Mouse (Mus musculus): Measurements from ENCODE around the gene Tigar. TPM values are rescaled to one million over a fixed set of nuclear protein-coding genes. Genes with fewer than 3 reads are reported as not detected.
A peak's percentile ranks its signal among the peaks of the same experiment; 100 is the strongest.

Tigar gene
- polyA plus RNA-seq, 1 experiment from 2014 or later: 1.8 TPM

GRCm38 (mm10) chr6:127072817-127073216 lies 36.5 kb downstream of the Tigar start, which contains the start of gene Fgf23:
TSS of gene Fgf23 (plus strand) at chr6:127072902.
- H3K9ac ChIP-seq (ENCODE audit: low read depth, low read length): no peak within 1 kb of the TSS
- peak within 1 kb of the TSS; percentile 30 for H3K4me2 ChIP-seq (ENCODE audit: low read depth, low read length)
- no peak within 1 kb of the TSS for H3K4me3 ChIP-seq (ENCODE audit: low read depth, low read length)
- WGBS: 8% methylated on average over 5 of the region's 5 CpGs
- no peaks in the 10 kb centered on the region for H3K4me1 ChIP-seq (ENCODE audit: control insufficient read depth, insufficient read depth, low read length)
- no peaks in the 10 kb centered on the region for H3K36me3 ChIP-seq (ENCODE audit: control insufficient read depth, insufficient read depth, low read length)
- H3K27me3 ChIP-seq (replicated peaks; ENCODE audit: control insufficient read depth, insufficient read depth, low read length): no peaks in the 10 kb centered on the region
- peak; percentile 83 for DNase-seq (ENCODE audit: low spot score)
- ATAC-seq (ENCODE audit: low read depth): peak; percentile 96
- H3K9me3 ChIP-seq (ENCODE audit: control insufficient read depth, low read length): no peaks in the 10 kb centered on the region
- no peak within 1 kb of the TSS for H3K27ac ChIP-seq (replicated peaks; ENCODE audit: low read depth, low read length)

DNA sequence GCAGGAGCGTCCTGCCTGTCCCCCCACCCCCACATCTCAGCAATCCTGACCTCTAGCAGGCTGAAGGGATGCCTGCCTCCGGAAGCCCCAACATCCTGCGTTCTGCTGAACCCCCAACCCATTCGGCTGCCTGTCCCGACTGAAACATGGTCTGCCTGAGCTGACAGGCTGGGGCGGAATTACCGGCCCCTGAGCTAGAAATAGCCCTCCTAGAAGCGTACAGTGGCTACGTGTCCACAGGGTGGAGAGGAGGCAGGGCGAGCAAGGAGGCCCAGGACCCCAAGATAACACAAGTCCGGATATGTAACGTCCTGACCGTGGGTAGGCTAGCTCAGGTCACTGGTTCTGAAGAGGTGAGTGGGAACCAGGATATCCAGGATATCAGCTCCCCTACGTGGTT lies 44.5 kb downstream of the Tigar start:
- peak overlapping the region; percentile 21 for H3K4me2 ChIP-seq (ENCODE audit: low read depth, low read length)
- WGBS: 5% methylated on average over 14 of the region's 14 CpGs
- no peaks in the 10 kb centered on the region for H3K4me1 ChIP-seq (ENCODE audit: control insufficient read depth, insufficient read depth, low read length)
- no peaks in the 10 kb centered on the region for H3K9me3 ChIP-seq (ENCODE audit: control insufficient read depth, low read length)
- no peak overlapping the region for H3K4me3 ChIP-seq (ENCODE audit: low read depth, low read length)
- H3K27me3 ChIP-seq (replicated peaks; ENCODE audit: control insufficient read depth, insufficient read depth, low read length): no peaks in the 10 kb centered on the region
- ATAC-seq (ENCODE audit: low read depth) (no peak), DNase-seq (ENCODE audit: low spot score) (no peak)
- 0 out of 2 replicates have a peak overlapping the region, but pooled peaks have one; percentile 9 for H3K9ac ChIP-seq (ENCODE audit: low read depth, low read length)
- H3K27ac ChIP-seq (replicated peaks; ENCODE audit: low read depth, low read length): no peak overlapping the region
- no peaks in the 10 kb centered on the region for H3K36me3 ChIP-seq (ENCODE audit: control insufficient read depth, insufficient read depth, low read length)

GRCm38 (mm10) chr6:127063915-127064314 lies 45.4 kb downstream of the Tigar start:
- H3K4me1 ChIP-seq (ENCODE audit: control insufficient read depth, insufficient read depth, low read length): no peaks in the 10 kb centered on the region
- no peaks in the 10 kb centered on the region for H3K27me3 ChIP-seq (replicated peaks; ENCODE audit: control insufficient read depth, insufficient read depth, low read length)
- H3K9me3 ChIP-seq (ENCODE audit: control insufficient read depth, low read length): no peaks in the 10 kb centered on the region
- ATAC-seq (ENCODE audit: low read depth) (no peak), DNase-seq (ENCODE audit: low spot score) (no peak)
- H3K9ac ChIP-seq (ENCODE audit: low read depth, low read length): no peak overlapping the region
- H3K36me3 ChIP-seq (ENCODE audit: control insufficient read depth, insufficient read depth, low read length): no peaks in the 10 kb centered on the region
- H3K4me2 ChIP-seq (ENCODE audit: low read depth, low read length): no peak overlapping the region
- H3K4me3 ChIP-seq (ENCODE audit: low read depth, low read length): no peak overlapping the region
- no peak overlapping the region for H3K27ac ChIP-seq (replicated peaks; ENCODE audit: low read depth, low read length)
- 77% methylated on average over 3 of the region's 3 CpGs for WGBS

- Histone ChIP-seq H3K27me3 (replicated peaks; ENCODE audit: control insufficient read depth, insufficient read depth, low read length) (no peaks in the 10 kb centered on the region), H3K4me2 (ENCODE audit: low read depth, low read length) (no peak overlapping the region), H3K4me1 (ENCODE audit: control insufficient read depth, insufficient read depth, low read length) (no peaks in the 10 kb centered on the region), H3K9ac (ENCODE audit: low read depth, low read length) (no peak overlapping the region), H3K36me3 (ENCODE audit: control insufficient read depth, insufficient read depth, low read length) (no peaks in the 10 kb centered on the region), H3K27ac (replicated peaks; ENCODE audit: low read depth, low read length) (no peak overlapping the region), H3K4me3 (ENCODE audit: low read depth, low read length) (no peak overlapping the region), H3K9me3 (ENCODE audit: control insufficient read depth, low read length) (no peaks in the 10 kb centered on the region)
- WGBS: 63% methylated on average over 4 of the region's 4 CpGs
- DNase-seq (ENCODE audit: low spot score) (no peak), ATAC-seq (ENCODE audit: low read depth) (no peak)
Measured at GRCm38 (mm10) chr6:127059975-127060374, 49.4 kb downstream of the Tigar start.

DNA sequence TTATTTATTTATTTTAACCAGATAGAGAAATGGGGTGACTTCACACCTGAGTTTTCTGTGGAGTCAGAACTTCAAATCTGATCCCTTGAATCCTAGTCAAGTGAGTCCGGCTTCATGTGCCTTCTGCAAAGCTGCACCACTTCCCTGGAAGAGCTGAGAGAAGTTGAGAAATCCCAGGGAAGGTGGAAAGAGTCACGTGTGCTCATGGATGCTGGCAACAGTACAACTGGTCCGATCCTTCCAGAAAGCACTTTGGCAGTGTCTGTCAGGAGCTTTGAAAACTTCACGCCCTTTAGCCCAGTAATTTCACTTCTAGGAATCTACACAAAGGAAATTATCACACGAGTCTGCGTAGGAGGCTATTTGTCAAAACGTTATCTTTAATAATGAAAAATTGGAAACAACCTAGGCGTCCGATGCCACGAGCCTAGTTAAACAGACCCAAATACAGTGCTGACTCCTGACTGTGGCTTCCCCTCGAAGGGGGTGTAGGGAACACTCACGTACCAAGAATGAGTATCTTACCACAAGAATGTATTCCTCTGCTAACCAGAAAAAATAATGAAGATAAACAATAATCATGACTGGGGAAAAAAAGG lies 52.3 kb downstream of the Tigar start:
- DNase-seq (ENCODE audit: low spot score) (peak; percentile 44), ATAC-seq (ENCODE audit: low read depth) (no peak)
- H3K9ac ChIP-seq (ENCODE audit: low read depth, low read length): no peak overlapping the region
- H3K4me2 ChIP-seq (ENCODE audit: low read depth, low read length): no peak overlapping the region
- 67% methylated on average over 12 of the region's 12 CpGs for WGBS
- no peak overlapping the region for H3K4me3 ChIP-seq (ENCODE audit: low read depth, low read length)
- H3K9me3 ChIP-seq (ENCODE audit: control insufficient read depth, low read length): no peaks in the 10 kb centered on the region
- H3K27ac ChIP-seq (replicated peaks; ENCODE audit: low read depth, low read length): no peak overlapping the region
- no peaks in the 10 kb centered on the region for H3K36me3 ChIP-seq (ENCODE audit: control insufficient read depth, insufficient read depth, low read length)
- H3K4me1 ChIP-seq (ENCODE audit: control insufficient read depth, insufficient read depth, low read length): no peaks in the 10 kb centered on the region; the same call in 1 of the 2 replicates
- no peaks in the 10 kb centered on the region for H3K27me3 ChIP-seq (replicated peaks; ENCODE audit: control insufficient read depth, insufficient read depth, low read length)

GRCm38 (mm10) chr6:127050847-127051246 lies 58.5 kb downstream of the Tigar start:
- 18% methylated on average over 4 of the region's 4 CpGs for WGBS
- H3K27ac ChIP-seq (replicated peaks; ENCODE audit: low read depth, low read length): peak overlapping the region; percentile 65
- H3K4me2 ChIP-seq (ENCODE audit: low read depth, low read length): no peak overlapping the region
- H3K4me1 ChIP-seq (ENCODE audit: control insufficient read depth, insufficient read depth, low read length): peaks cover 4% of the 10 kb centered on the region; the same call in 1 of the 2 replicates
- no peak overlapping the region for H3K4me3 ChIP-seq (ENCODE audit: low read depth, low read length)
- ATAC-seq (ENCODE audit: low read depth): peak; percentile 33; the same call in 1 of the 2 replicates
- peak; percentile 84 for DNase-seq (ENCODE audit: low spot score)
- no peak overlapping the region for H3K9ac ChIP-seq (ENCODE audit: low read depth, low read length)
- no peaks in the 10 kb centered on the region for H3K27me3 ChIP-seq (replicated peaks; ENCODE audit: control insufficient read depth, insufficient read depth, low read length)
- H3K9me3 ChIP-seq (ENCODE audit: control insufficient read depth, low read length): no peaks in the 10 kb centered on the region
- H3K36me3 ChIP-seq (ENCODE audit: control insufficient read depth, insufficient read depth, low read length): no peaks in the 10 kb centered on the region

DNA sequence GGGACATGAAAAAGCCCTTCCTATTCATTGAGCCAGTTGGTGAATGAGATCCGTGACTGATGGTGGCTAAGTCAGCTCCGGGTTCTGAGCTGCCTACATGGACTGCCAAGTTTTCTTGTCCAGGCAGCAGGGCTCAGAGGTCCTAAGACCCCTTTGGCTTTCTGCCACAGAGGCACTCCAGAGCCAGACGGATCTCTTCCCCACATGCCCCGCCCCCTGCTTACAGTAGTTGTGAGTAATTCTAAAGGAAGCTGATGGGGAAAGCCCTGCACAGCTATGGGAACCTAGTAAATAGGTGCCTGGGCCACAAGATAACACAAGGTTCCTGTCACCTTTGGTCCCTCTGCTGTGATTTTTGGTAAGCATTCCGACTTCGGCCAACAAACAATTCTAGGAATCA lies 64.4 kb downstream of the Tigar start:
- no peaks in the 10 kb centered on the region for H3K36me3 ChIP-seq (ENCODE audit: control insufficient read depth, insufficient read depth, low read length)
- no peak overlapping the region for H3K4me2 ChIP-seq (ENCODE audit: low read depth, low read length)
- no peaks in the 10 kb centered on the region for H3K9me3 ChIP-seq (ENCODE audit: control insufficient read depth, low read length)
- no peak overlapping the region for H3K9ac ChIP-seq (ENCODE audit: low read depth, low read length)
- WGBS: 56% methylated on average over 6 of the region's 6 CpGs
- no peak overlapping the region for H3K4me3 ChIP-seq (ENCODE audit: low read depth, low read length)
- H3K4me1 ChIP-seq (ENCODE audit: control insufficient read depth, insufficient read depth, low read length): 0 out of 2 replicates have a peak, but pooled peaks cover 4% of the 10 kb centered on the region
- ATAC-seq (ENCODE audit: low read depth) (peak; percentile 44; the same call in 1 of the 2 replicates), DNase-seq (ENCODE audit: low spot score) (peak; percentile 79)
- no peak overlapping the region for H3K27ac ChIP-seq (replicated peaks; ENCODE audit: low read depth, low read length)
- no peaks in the 10 kb centered on the region for H3K27me3 ChIP-seq (replicated peaks; ENCODE audit: control insufficient read depth, insufficient read depth, low read length)
